Mouse (Mus musculus) hindbrain, embryonic 15.5 days (tissue): ENCODE results near the gene Cachd1. TPM values are rescaled to one million over a fixed set of nuclear protein-coding genes. Genes with fewer than 3 reads are reported as not detected.

ENCODE experiments used
- ATAC-seq: fragments of 200-750 bp; cut with Nextera tagmentation; 2 replicates; pipeline ENCODE4 v1.8.0; 2017; ENCODE audit warnings: low read depth, moderate number of reproducible peaks, moderate TSS enrichment; ENCODE audit not compliant: low FRiP score
- H3K27ac ChIP-seq: fragments of 300-500 bp; sonication (generic); replicated peaks from 2 replicates; pipeline ENCODE4 v1.5.1; 2015; ENCODE audit warnings: mild to moderate bottlenecking, inconsistent platforms
- H3K27me3 ChIP-seq: fragments of 300-500 bp; sonication (generic); 2 replicates; pipeline ENCODE4 v1.6.1; 2015; ENCODE audit warnings: control low read depth, inconsistent platforms
- H3K36me3 ChIP-seq: fragments of 300-500 bp; sonication (generic); 2 replicates; pipeline ENCODE4 v1.6.1; 2015; ENCODE audit warnings: control low read depth, inconsistent platforms
- H3K4me1 ChIP-seq: fragments of 300-500 bp; sonication (generic); replicated peaks from 2 replicates; pipeline ENCODE4 v1.6.1; 2015; ENCODE audit warnings: control low read depth, inconsistent platforms
- H3K4me2 ChIP-seq: fragments of 300-500 bp; sonication (generic); 2 replicates; pipeline ENCODE4 v1.6.1; 2015; ENCODE audit warnings: moderate library complexity, mild to moderate bottlenecking, inconsistent platforms
- H3K4me3 ChIP-seq: fragments of 300-500 bp; sonication (generic); 2 replicates; pipeline ENCODE4 v1.5.1; 2015; ENCODE audit warnings: mild to moderate bottlenecking, inconsistent platforms
- H3K9ac ChIP-seq: fragments of 300-500 bp; sonication (generic); 2 replicates; pipeline ENCODE4 v1.6.1; 2015; ENCODE audit warnings: inconsistent platforms
- H3K9me3 ChIP-seq: fragments of 300-500 bp; sonication (generic); 2 replicates; pipeline ENCODE4 v1.6.1; 2016; ENCODE audit warnings: control low read depth, inconsistent platforms
- WGBS: fragments of 180-500 bp; shearing (Covaris S2); methylation state at CpG from one replicate; pipeline ENCODE4 v1.1.7; 2015; 5-methylcytosine and 5-hydroxymethylcytosine counted together
- polyA plus RNA-seq: library from polyadenylated mRNA; unstranded; fragments of >200 nt; fragmentation: Nextera tagmentation; extraction: Ambion mirVana; gene quantifications from 2 replicates; pipeline ENCODE4 v1.2.1, GENCODE M21; 2015

The Cachd1 gene
- polyA plus RNA-seq, 1 experiment from 2014 or later = 21.9 TPM

GRCm38 (mm10) chr4:100843119-100843518 is 66.6 kb downstream of the Cachd1 start:
- Histone ChIP-seq H3K4me3 (no peak overlapping the region), H3K9me3 (no peaks in the 10 kb centered on the region), H3K9ac (no peak overlapping the region), H3K27me3 (no peaks in the 10 kb centered on the region), H3K36me3 (no peaks in the 10 kb centered on the region), H3K4me2 (no peak overlapping the region), H3K4me1 (peaks cover 9% of the 10 kb centered on the region), H3K27ac (no peak overlapping the region)
- 28% methylated on average over 5 of the region's 5 CpGs for WGBS
- ATAC-seq = no peak

GRCm38 (mm10) chr4:100850846-100851495 is 74.5 kb downstream of the Cachd1 start:
- no peak overlapping the region for H3K27ac ChIP-seq
- H3K9ac ChIP-seq = no peak overlapping the region
- no peaks in the 10 kb centered on the region for H3K9me3 ChIP-seq
- H3K36me3 ChIP-seq = no peaks in the 10 kb centered on the region
- 85% methylated on average over 7 of the region's 7 CpGs for WGBS
- no peak for ATAC-seq
- H3K4me1 ChIP-seq = peaks cover 31% of the 10 kb centered on the region
- no peak overlapping the region for H3K4me2 ChIP-seq
- H3K4me3 ChIP-seq = no peak overlapping the region
- H3K27me3 ChIP-seq = no peaks in the 10 kb centered on the region

DNA sequence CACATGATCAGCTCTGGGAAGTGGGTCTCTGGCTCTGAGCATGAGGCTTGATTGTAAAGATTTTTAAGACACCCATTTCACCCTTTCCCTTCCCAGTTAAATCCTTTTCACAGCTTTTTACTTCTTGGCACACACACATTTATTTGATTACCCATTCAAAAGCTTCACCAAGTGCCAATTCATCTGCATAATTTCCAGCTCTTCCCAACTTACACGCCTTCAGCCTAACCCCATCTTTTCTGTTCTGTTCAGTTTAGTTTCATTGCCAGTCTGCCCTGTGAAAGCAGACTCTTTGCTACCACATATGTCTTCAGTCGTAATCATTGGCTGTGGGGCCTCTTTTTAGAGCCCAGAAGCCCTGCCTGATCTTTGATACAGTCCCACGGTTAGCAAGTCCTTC is 76.0 kb downstream of the Cachd1 start:
- Histone ChIP-seq H3K4me3 (no peak overlapping the region), H3K27ac (peak overlapping the region; percentile 49; the same call in 1 of the 2 replicates), H3K36me3 (no peaks in the 10 kb centered on the region), H3K9ac (no peak overlapping the region), H3K9me3 (no peaks in the 10 kb centered on the region), H3K4me2 (no peak overlapping the region), H3K27me3 (no peaks in the 10 kb centered on the region), H3K4me1 (peaks cover 46% of the 10 kb centered on the region)
- 45% methylated on average over 3 of the region's 3 CpGs for WGBS
- ATAC-seq = no peak

DNA sequence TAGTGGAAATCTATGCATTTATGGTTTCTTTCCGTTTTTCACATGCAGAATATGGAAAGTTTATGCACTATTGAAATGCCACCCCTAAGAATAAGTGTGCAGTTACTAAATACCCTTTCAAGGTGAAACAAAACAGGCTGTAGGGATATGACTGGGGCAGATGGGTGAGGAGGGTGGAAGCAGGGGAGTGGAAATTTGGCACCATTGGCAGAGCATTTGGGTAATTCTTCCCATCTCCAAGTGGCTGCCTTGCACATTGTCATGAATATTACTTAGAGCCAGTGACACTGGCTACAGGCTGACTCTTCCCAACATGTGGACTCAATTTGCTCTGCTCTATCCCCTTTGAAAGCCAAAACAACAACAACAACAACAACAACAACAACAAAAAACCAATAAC is 77.0 kb downstream of the Cachd1 start:
- Histone ChIP-seq H3K9me3 (no peaks in the 10 kb centered on the region), H3K4me1 (peaks cover 50% of the 10 kb centered on the region), H3K4me3 (no peak overlapping the region), H3K27me3 (no peaks in the 10 kb centered on the region), H3K36me3 (no peaks in the 10 kb centered on the region), H3K27ac (no peak overlapping the region), H3K4me2 (no peak overlapping the region), H3K9ac (no peak overlapping the region)
- ATAC-seq = no peak
- 73% methylated on average over 1 of the region's 1 CpGs for WGBS

DNA sequence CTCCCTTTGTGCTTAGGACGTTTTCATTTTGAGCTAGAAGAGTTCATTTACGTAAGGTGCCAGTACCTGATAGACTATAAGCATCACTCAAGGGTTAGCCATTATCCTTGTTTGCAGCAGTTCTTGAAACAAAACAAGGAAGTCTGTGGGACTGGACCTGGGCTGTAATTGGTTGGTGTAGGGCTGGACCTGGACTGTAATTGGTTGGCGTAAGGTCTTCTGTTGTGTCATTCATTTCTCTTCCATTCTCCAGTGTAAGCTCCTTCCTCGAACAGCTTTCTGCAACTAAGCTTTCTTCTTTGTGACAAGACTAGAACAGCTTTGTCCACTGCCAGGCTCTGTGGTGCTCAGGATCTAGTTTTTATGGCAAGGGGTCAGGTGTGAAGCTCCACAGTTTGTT is 78.9 kb downstream of the Cachd1 start:
- Histone ChIP-seq H3K27me3 (no peaks in the 10 kb centered on the region), H3K9ac (no peak overlapping the region), H3K4me2 (peak overlapping the region; percentile 24; the same call in 1 of the 2 replicates), H3K27ac (0 out of 2 replicates have a peak overlapping the region, but pooled peaks have one; percentile 39), H3K9me3 (no peaks in the 10 kb centered on the region), H3K36me3 (no peaks in the 10 kb centered on the region), H3K4me1 (peaks cover 54% of the 10 kb centered on the region), H3K4me3 (no peak overlapping the region)
- 70% methylated on average over 4 of the region's 4 CpGs for WGBS
- ATAC-seq = peak; percentile 58

DNA sequence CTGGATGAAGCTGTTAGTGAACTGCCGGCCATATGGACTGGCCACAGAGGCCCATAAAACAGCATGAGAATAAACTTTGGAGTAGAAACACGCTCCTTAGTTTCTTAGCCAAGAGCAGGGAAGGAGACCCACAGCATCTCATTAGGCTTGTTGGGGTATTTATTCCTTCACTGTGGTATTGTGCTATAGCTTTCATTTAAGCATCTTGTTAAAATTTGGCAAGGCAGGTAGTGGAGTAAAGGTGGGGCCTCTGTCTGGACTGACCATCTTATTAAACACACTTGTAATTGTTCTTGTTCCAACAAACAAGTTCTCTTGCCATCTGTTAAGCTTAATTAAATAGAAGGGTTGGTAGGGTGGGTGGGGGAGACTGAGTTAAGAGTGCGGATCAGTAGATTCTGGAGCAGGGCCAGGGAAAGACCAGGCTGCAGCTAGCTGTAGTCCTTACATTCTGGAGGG is 81.0 kb downstream of the Cachd1 start:
- Histone ChIP-seq H3K27ac (no peak overlapping the region), H3K4me2 (no peak overlapping the region), H3K9me3 (no peaks in the 10 kb centered on the region), H3K27me3 (no peaks in the 10 kb centered on the region), H3K36me3 (no peaks in the 10 kb centered on the region), H3K9ac (no peak overlapping the region), H3K4me3 (no peak overlapping the region), H3K4me1 (peaks cover 51% of the 10 kb centered on the region)
- ATAC-seq = no peak
- WGBS = 46% methylated on average over 3 of the region's 3 CpGs

- H3K27me3 ChIP-seq = no peaks in the 10 kb centered on the region
- H3K4me3 ChIP-seq = no peak overlapping the region
- 56% methylated on average over 15 of the region's 15 CpGs for WGBS
- H3K4me1 ChIP-seq = peaks cover 23% of the 10 kb centered on the region
- H3K36me3 ChIP-seq = no peaks in the 10 kb centered on the region
- no peak for ATAC-seq
- H3K9ac ChIP-seq = no peak overlapping the region
- H3K4me2 ChIP-seq = no peak overlapping the region
- H3K27ac ChIP-seq = no peak overlapping the region
- no peaks in the 10 kb centered on the region for H3K9me3 ChIP-seq
Measured at GRCm38 (mm10) chr4:100863861-100864428, 87.5 kb downstream of the Cachd1 start.

- 23% methylated on average over 13 of the region's 13 CpGs for WGBS
- no peaks in the 10 kb centered on the region for H3K36me3 ChIP-seq
- ATAC-seq = 0 out of 2 replicates have a peak, but pooled peaks have one; percentile 40
- peaks cover 22% of the 10 kb centered on the region for H3K4me1 ChIP-seq
- no peaks in the 10 kb centered on the region for H3K27me3 ChIP-seq
- no peaks in the 10 kb centered on the region for H3K9me3 ChIP-seq
- H3K4me3 ChIP-seq = no peak overlapping the region
- H3K4me2 ChIP-seq = peak overlapping the region; percentile 32
- H3K27ac ChIP-seq = no peak overlapping the region
- no peak overlapping the region for H3K9ac ChIP-seq
Measured at GRCm38 (mm10) chr4:100865423-100865822, 88.9 kb downstream of the Cachd1 start.

GRCm38 (mm10) chr4:100865962-100866703 is 89.7 kb downstream of the Cachd1 start:
- no peaks in the 10 kb centered on the region for H3K36me3 ChIP-seq
- H3K4me1 ChIP-seq = peaks cover 22% of the 10 kb centered on the region
- H3K4me2 ChIP-seq = peak overlapping the region; percentile 32; the same call in 1 of the 2 replicates
- no peaks in the 10 kb centered on the region for H3K9me3 ChIP-seq
- ATAC-seq = no peak
- 29% methylated on average over 12 of the region's 12 CpGs for WGBS
- H3K4me3 ChIP-seq = no peak overlapping the region
- H3K9ac ChIP-seq = no peak overlapping the region
- no peaks in the 10 kb centered on the region for H3K27me3 ChIP-seq
- H3K27ac ChIP-seq = no peak overlapping the region

- ATAC-seq = no peak
- Histone ChIP-seq H3K4me3 (no peak overlapping the region), H3K9me3 (no peaks in the 10 kb centered on the region), H3K4me2 (no peak overlapping the region), H3K27ac (no peak overlapping the region), H3K27me3 (no peaks in the 10 kb centered on the region), H3K9ac (no peak overlapping the region), H3K4me1 (no peaks in the 10 kb centered on the region), H3K36me3 (no peaks in the 10 kb centered on the region)
- WGBS = 43% methylated on average over 3 of the region's 3 CpGs
Measured at GRCm38 (mm10) chr4:100877351-100877750, 100.9 kb downstream of the Cachd1 start.

DNA sequence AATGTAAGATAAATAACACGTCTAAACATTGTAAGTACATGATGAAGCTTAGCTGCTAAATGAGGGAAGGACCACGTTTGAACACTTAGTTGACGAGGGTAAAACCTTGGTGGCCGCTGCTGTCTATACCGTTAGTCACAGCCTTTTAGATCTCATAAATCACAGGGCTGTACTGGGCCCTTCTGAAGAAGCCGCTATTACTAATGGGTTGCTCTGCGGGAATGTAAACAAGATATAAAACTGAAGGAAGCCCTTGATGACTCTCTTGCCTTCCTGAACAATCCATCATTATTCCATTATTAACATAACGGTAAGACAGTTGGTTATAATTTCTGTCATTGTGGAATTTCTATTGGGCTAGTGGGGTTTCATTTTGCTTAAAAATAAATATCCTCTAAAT is 102.9 kb downstream of the Cachd1 start:
- H3K9me3 ChIP-seq = no peaks in the 10 kb centered on the region
- 64% methylated on average over 8 of the region's 8 CpGs for whole genome bisulfite sequencing
- no peak for ATAC-seq
- H3K36me3 ChIP-seq = no peaks in the 10 kb centered on the region
- H3K4me1 ChIP-seq = no peaks in the 10 kb centered on the region
- H3K4me3 ChIP-seq = no peak overlapping the region
- H3K27me3 ChIP-seq = no peaks in the 10 kb centered on the region
- no peak overlapping the region for H3K27ac ChIP-seq
- no peak overlapping the region for H3K4me2 ChIP-seq
- H3K9ac ChIP-seq = no peak overlapping the region

- ATAC-seq = no peak
- Histone ChIP-seq H3K27me3 (no peaks in the 10 kb centered on the region), H3K4me1 (no peaks in the 10 kb centered on the region), H3K9me3 (no peaks in the 10 kb centered on the region), H3K4me3 (no peak overlapping the region), H3K36me3 (no peaks in the 10 kb centered on the region), H3K27ac (no peak overlapping the region), H3K4me2 (no peak overlapping the region), H3K9ac (no peak overlapping the region)
- 88% methylated on average over 4 of the region's 4 CpGs for WGBS
Measured at GRCm38 (mm10) chr4:100880075-100880474, 103.6 kb downstream of the Cachd1 start.
